Mouse (Mus musculus) lung, postnatal 0 days (tissue): ENCODE data around the gene Tm7sf2.

Source experiments
- CTCF ChIP-seq: IDR thresholded peaks from 2 replicates; pipeline ENCODE4 v1.5.1; 2016; ENCODE audit warnings: antibody characterized with exemption, mild to moderate bottlenecking
- EP300 ChIP-seq: IDR thresholded peaks from 2 replicates; pipeline ENCODE4 v1.6.1; 2016; ENCODE audit warnings: antibody characterized with exemption, mild to moderate bottlenecking, control low read depth

DNA sequence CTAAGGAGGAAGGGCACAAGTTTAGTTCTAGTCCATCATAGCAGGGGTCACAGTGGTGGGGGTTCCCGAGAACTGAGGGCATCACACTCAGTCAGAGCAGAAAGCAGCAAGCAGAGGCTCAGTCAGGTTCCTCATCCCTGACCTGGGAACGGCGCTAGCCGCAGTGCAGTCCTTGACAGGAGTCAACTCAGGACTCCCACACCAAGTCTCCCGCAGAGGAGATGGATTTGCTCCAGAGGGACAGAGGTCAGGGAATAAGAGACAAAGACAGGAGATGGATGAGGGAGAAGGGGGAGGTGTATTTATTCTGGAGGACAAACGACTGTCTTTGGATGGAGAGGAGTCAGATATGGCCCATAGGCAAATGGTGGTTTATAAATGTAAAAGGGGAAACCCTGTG, 44.9 kb upstream of the Tm7sf2 start:
- TF ChIP-seq CTCF (no peak), EP300 (no peak)
